Mouse (Mus musculus) activated CD4-positive, CD25-positive, alpha-beta regulatory T cell, adult 9 weeks (primary cell): ENCODE data around the gene Sacm1l. TPM values are rescaled to one million over a fixed set of nuclear protein-coding genes. Genes with fewer than 3 reads are reported as not detected.

Source experiments
- polyA plus RNA-seq: library from polyadenylated mRNA; unstranded; fragments of 100-300 nt; shearing (Covaris generic); gene quantifications from one replicate; pipeline ENCODE4 v1.2.1, GENCODE M21; 2017

Gene Sacm1l
- 99.3 TPM for polyA plus RNA-seq

DNA sequence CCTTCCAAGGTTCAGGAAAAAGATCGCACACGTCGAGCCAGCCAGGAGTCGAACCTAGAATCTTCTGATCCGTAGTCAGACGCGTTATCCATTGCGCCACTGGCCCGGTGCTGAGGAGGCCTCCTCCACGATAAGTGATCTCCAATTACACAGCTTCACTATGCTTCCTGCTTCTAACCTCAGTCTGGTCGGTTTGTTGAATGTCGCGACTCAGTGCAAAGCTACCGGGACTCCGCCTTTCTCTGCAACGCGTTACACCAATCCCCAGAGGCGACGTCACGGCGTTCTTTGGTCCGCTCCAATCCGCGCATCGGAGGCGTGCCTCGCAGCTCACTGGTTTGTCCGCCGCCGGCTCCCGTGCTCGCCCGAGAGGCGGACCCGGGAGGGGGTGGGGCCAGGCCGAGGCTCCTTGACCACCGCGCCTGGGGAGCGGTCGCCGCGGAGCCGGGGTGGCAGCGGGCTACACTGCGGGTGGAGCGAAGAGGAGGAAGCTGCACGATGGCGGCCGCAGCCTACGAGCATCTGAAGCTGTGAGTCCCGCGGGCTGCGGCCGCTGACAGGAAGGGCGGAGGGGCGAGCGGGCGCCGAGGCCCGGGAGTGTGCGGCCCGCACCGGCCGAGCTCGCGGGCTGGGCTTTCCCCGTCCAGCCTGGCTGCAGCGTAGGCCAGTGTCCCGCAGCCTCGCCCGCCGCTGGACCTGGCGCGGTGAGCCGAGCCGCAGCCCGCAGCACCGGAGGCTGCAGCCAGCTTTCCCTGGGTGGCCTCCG is at the start of gene Sacm1l:
TSS of gene Sacm1l (plus strand) at position 368 of the 766 bp plus-strand sequence.

DNA sequence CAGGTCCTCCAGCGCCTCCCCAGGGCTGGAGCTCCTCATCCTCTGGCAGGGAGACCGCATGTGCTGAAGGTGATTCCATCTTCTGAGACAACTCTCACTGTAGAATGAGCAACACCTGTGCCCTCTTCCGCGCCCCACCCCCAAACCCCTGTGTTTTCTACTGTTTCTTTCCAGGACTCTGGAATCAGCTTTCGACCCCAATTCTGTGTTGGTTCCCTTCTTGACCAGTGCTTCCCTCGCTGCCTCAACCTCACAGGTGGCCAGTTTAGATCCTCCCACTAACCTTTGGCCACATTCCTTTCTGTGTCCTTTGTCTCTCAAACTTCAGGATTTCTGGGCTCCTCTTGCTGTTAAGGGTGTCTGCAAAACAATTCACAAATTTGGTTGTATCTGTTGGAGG is 102.7 kb downstream of the Sacm1l start, which contains the start of gene Slc6a20b:
TSS of gene Slc6a20b (minus strand) at position 285 of the 400 bp plus-strand sequence.

Other genes starting within 250 kb of the Sacm1l start
- gene Lars2, start 162.8 kb upstream of the Sacm1l start, polyA plus RNA-seq: 528 TPM
- gene Limd1, start 51.1 kb upstream of the Sacm1l start, polyA plus RNA-seq: 47.4 TPM
- 0.39 TPM for gene Slc6a20b, start 102.8 kb downstream of the Sacm1l start, polyA plus RNA-seq
- gene Ccr9, start 148.7 kb downstream of the Sacm1l start, polyA plus RNA-seq: 9.5 TPM
- gene Slc6a20a, start 149.1 kb downstream of the Sacm1l start, polyA plus RNA-seq: 0.15 TPM
- gene Lztfl1, start 187.9 kb downstream of the Sacm1l start, polyA plus RNA-seq: 45.9 TPM